Mouse (Mus musculus) olfactory bulb, adult 2 months (tissue): Measurements from ENCODE around the gene Aurka. TPM values are rescaled to one million over a fixed set of nuclear protein-coding genes. Genes with fewer than 3 reads are reported as not detected.

Source experiments
- H3K27ac ChIP-seq: fragments of 200-500 bp; 2 replicates; pipeline ENCODE4 v1.5.1; 2012; ENCODE audit warnings: low read depth, low read length; ENCODE audit not compliant: insufficient read depth
- H3K4me1 ChIP-seq: fragments of 200-500 bp; 2 replicates; pipeline ENCODE4 v1.6.1; 2012; ENCODE audit warnings: low read length; ENCODE audit not compliant: control insufficient read depth, insufficient read depth
- H3K4me3 ChIP-seq: fragments of 200-500 bp; 2 replicates; pipeline ENCODE4 v1.5.1; 2012; ENCODE audit warnings: mild to moderate bottlenecking, low read depth, low read length, moderate library complexity; ENCODE audit not compliant: insufficient read depth
- CTCF ChIP-seq: fragments of 200-500 bp; IDR thresholded peaks from 2 replicates; pipeline ENCODE4 v1.5.1; 2012; ENCODE audit warnings: low read depth, mild to moderate bottlenecking, low read length, moderate library complexity; ENCODE audit not compliant: insufficient read depth
- POLR2A ChIP-seq: fragments of 200-500 bp; IDR thresholded peaks from 2 replicates; pipeline ENCODE4 v1.6.1; 2012; ENCODE audit warnings: mild to moderate bottlenecking, low read depth, low read length, moderate library complexity; ENCODE audit not compliant: insufficient read depth
- WGBS: fragments of 180-500 bp; shearing (Covaris S2); methylation state at CpG from one replicate; pipeline ENCODE4 v1.1.7; 2018; 5-methylcytosine and 5-hydroxymethylcytosine counted together
- polyA plus RNA-seq: library from polyadenylated mRNA; stranded (reverse); fragments of >200 nt; gene quantifications from 2 replicates; pipeline ENCODE4 v1.2.4, GENCODE M21; 2012; ENCODE audit warnings: low replicate concordance; ENCODE audit not compliant: missing spikeins, insufficient read depth, insufficient read length

Aurka gene
- polyA plus RNA-seq, 1 experiment: not detected

DNA sequence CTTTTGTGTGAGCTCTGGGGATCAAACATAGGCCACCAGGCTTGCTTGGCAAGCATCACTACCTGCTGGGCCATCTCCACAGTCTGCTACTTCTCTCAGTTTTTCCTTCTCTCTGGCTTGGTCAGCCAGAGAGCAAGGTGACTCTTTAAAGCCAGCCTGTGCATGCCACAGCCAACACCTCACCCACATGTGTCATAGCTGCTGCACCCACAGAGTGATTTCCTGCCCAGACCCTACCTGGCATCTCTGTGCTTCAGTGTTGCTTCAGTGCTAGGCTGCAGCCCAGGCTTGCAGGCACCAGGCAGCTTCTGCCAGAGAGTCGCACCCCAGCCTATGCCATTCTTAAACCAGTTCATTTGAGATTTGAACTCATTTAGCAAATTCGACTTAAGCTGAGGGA is 37.2 kb upstream of the Aurka start:
- no peak for TF ChIP-seq POLR2A
- no peak for TF ChIP-seq CTCF
- H3K4me3 ChIP-seq: no peak overlapping the region
- WGBS: 84% methylated on average over 2 of the region's 2 CpGs
- H3K4me1 ChIP-seq: peaks cover 17% of the 10 kb centered on the region
- H3K27ac ChIP-seq: no peak overlapping the region

DNA sequence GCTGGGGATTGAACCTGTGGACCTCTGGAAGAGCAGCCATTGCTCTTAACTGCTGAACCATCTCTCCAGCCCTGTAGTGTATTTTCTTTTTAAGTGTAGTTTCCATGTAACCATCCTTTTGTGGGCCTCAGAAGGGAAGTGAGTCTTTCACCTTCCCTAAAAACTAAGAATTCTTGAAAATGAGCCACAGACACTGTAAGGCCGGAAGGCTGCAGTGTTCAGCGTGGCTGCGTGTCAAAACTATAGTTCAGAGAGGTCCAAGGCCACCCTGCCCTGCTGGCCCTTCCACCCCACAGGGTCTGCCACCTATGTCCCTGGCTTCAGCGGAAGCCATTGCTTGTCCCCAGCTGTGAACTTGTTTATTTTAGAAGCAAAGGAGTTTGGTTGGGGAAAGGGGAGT is 35.8 kb upstream of the Aurka start:
- peaks cover 11% of the 10 kb centered on the region for H3K4me1 ChIP-seq
- 87% methylated on average over 4 of the region's 4 CpGs for WGBS
- no peak overlapping the region for H3K4me3 ChIP-seq
- H3K27ac ChIP-seq: no peak overlapping the region
- no peak for TF ChIP-seq POLR2A
- no peak for TF ChIP-seq CTCF

DNA sequence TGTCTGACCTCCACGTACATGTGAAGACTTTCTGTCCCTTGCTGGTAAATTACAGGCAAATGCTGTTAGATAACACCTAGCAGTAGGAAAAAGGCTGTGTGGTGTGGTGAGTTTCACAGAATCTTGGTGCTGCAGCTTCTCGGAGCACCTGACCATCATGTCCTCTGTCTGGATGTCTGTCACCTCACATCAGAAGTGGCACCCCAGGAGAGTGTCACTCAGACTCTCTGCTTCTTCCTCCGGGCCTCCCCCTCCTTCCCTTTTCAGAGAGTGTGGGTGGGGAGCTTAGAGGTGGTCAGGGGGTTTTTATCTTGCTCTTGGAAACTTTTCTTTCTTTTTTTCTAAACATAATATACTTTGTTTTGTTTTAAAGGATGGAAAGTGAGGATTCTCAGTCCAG is 34.7 kb upstream of the Aurka start:
- H3K4me1 ChIP-seq: peaks cover 12% of the 10 kb centered on the region
- TF ChIP-seq CTCF (no peak), POLR2A (no peak)
- WGBS: 80% methylated on average over 3 of the region's 3 CpGs
- no peak overlapping the region for H3K4me3 ChIP-seq
- H3K27ac ChIP-seq: no peak overlapping the region

DNA sequence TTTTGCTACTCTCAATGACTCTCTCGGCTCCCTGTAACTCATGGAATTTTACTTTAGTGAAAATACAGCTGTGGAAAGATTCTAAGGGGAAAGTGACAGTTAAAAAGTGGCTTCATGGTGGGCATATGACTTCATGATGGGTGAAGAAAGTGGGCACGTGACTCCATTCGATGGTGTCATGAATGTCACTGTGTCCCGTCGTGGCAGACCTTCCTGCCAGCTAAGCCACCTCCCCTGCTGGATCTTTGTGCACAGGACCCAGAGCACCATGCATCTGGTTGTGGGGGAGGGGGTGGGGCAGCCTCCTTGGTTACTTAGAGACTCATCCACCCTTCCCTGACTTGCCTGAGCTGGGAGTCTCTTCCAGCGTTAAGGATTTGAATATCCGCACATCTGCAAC is 33.9 kb upstream of the Aurka start:
- 55% methylated on average over 7 of the region's 7 CpGs for WGBS
- Histone ChIP-seq H3K4me1 (peaks cover 15% of the 10 kb centered on the region), H3K4me3 (no peak overlapping the region), H3K27ac (no peak overlapping the region)
- TF ChIP-seq CTCF (no peak), POLR2A (no peak)

- 72% methylated on average over 13 of the region's 13 CpGs for WGBS
- H3K27ac ChIP-seq: no peak overlapping the region
- TF ChIP-seq CTCF: no peak
- TF ChIP-seq POLR2A: no peak
- no peak overlapping the region for H3K4me3 ChIP-seq
- H3K4me1 ChIP-seq: peaks cover 11% of the 10 kb centered on the region
These were observed 30.9 kb upstream of the Aurka start for GRCm38 (mm10) chr2:172401116-172401825.

- WGBS: 37% methylated on average over 9 of the region's 9 CpGs
- H3K4me1 ChIP-seq: peaks cover 15% of the 10 kb centered on the region
- H3K4me3 ChIP-seq: no peak overlapping the region
- TF ChIP-seq CTCF: no peak
- TF ChIP-seq POLR2A: no peak
- no peak overlapping the region for H3K27ac ChIP-seq
These were observed 29.6 kb upstream of the Aurka start for GRCm38 (mm10) chr2:172399901-172400300.

DNA sequence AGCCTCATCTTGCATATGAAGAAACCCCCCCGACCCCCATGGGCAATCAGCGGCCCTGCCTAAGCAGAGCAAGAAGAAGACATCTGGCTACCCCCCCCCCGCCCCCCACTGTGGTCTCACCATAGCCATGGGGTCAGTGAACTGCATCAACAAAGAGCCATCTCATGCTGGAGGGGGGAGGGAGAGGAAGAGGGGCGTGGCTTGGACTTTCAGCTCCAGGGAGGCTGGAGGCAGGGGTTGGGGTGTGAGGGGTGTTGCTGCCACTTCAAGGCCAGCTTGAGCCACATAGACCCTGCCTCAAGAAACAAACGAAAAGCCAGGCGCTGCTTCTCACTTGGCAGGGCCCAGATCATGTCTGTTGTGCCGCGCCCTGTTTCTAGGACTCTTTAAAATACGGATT is 25.6 kb upstream of the Aurka start:
- Histone ChIP-seq H3K4me1 (peaks cover 24% of the 10 kb centered on the region), H3K4me3 (no peak overlapping the region), H3K27ac (no peak overlapping the region)
- no peak for TF ChIP-seq CTCF
- no peak for TF ChIP-seq POLR2A
- WGBS: 63% methylated on average over 9 of the region's 9 CpGs

- TF ChIP-seq POLR2A (no peak), CTCF (no peak)
- no peak overlapping the region for H3K4me3 ChIP-seq
- WGBS: 58% methylated on average over 4 of the region's 4 CpGs
These were observed 24.3 kb upstream of the Aurka start for GRCm38 (mm10) chr2:172394671-172395070.

GRCm38 (mm10) chr2:172394052-172394392 is 23.7 kb upstream of the Aurka start:
- TF ChIP-seq POLR2A (no peak), CTCF (no peak)
- no peak overlapping the region for H3K4me3 ChIP-seq
- H3K4me1 ChIP-seq: peaks cover 18% of the 10 kb centered on the region
- 72% methylated on average over 2 of the region's 2 CpGs for WGBS
- H3K27ac ChIP-seq: no peak overlapping the region

More at GRCm38 (mm10) chr2:172394671-172395070, 24.3 kb upstream of the Aurka start:
- Histone ChIP-seq H3K27ac (no peak overlapping the region), H3K4me1 (peaks cover 18% of the 10 kb centered on the region)
